Mouse (Mus musculus): ENCODE measurements at regions not wholly inside any gene's neighbourhood (a gene's known extent, or its start where the extent isn't known, plus 50 kb on each side); places are given as distances from the start of the nearest gene placed in this dataset.

- no peak for DNase-seq
These were observed 297.0 kb upstream of the Gm10295 start for GRCm38 (mm10) chr7:71648314-71648713.

GRCm38 (mm10) chr7:71646944-71647343 lies 295.7 kb upstream of the Gm10295 start:
- DNase-seq = no peak

GRCm38 (mm10) chr7:71623048-71623447 lies 271.8 kb upstream of the Gm10295 start:
- no peak for DNase-seq

- DNase-seq = peak; percentile 41 to 51
These were observed 251.9 kb upstream of the Gm10295 start for GRCm38 (mm10) chr7:71603159-71603558.

GRCm38 (mm10) chr7:71596780-71597179 lies 245.5 kb upstream of the Gm10295 start:
- no peak for DNase-seq

GRCm38 (mm10) chr7:71587626-71588025 lies 236.3 kb upstream of the Gm10295 start:
- peak in 1 of 2 experiments; percentile 22 for DNase-seq

- DNase-seq = peak in 1 of 2 experiments; percentile 43
These were observed 232.3 kb upstream of the Gm10295 start for GRCm38 (mm10) chr7:71583443-71584055.

- peak; percentile 50 to 72 for DNase-seq
These were observed 230.5 kb upstream of the Gm10295 start for GRCm38 (mm10) chr7:71581746-71582145.

GRCm38 (mm10) chr7:71560296-71560936 lies 209.1 kb upstream of the Gm10295 start:
- DNase-seq = no peak

GRCm38 (mm10) chr7:71556473-71556872 lies 205.2 kb upstream of the Gm10295 start:
- no peak for DNase-seq

- DNase-seq = no peak
These were observed 204.2 kb upstream of the Gm10295 start for GRCm38 (mm10) chr7:71555476-71555875.

- no peak for DNase-seq
These were observed 195.4 kb upstream of the Gm10295 start for GRCm38 (mm10) chr7:71546606-71547213.

GRCm38 (mm10) chr7:71541467-71541866 lies 190.2 kb upstream of the Gm10295 start:
- DNase-seq = no peak

GRCm38 (mm10) chr7:71533109-71533508 lies 181.8 kb upstream of the Gm10295 start:
- peak; percentile 31 to 50 for DNase-seq

- peak; percentile 25 to 53 for DNase-seq
These were observed 180.2 kb upstream of the Gm10295 start for GRCm38 (mm10) chr7:71531496-71531895.

GRCm38 (mm10) chr7:71530922-71531321 lies 179.6 kb upstream of the Gm10295 start:
- no peak for DNase-seq

GRCm38 (mm10) chr7:71526152-71526551 lies 174.9 kb upstream of the Gm10295 start:
- DNase-seq = no peak

GRCm38 (mm10) chr7:71524577-71525126 lies 173.4 kb upstream of the Gm10295 start:
- no peak for DNase-seq

GRCm38 (mm10) chr7:71524119-71524518 lies 172.8 kb upstream of the Gm10295 start:
- DNase-seq = no peak

GRCm38 (mm10) chr7:71507379-71507778 lies 156.1 kb upstream of the Gm10295 start:
- DNase-seq = no peak

- peak in 1 of 2 experiments; percentile 31 for DNase-seq
These were observed 149.4 kb upstream of the Gm10295 start for GRCm38 (mm10) chr7:71500719-71501118.

- DNase-seq = no peak
These were observed 146.8 kb upstream of the Gm10295 start for GRCm38 (mm10) chr7:71498123-71498522.

GRCm38 (mm10) chr7:71491128-71491527 lies 139.8 kb upstream of the Gm10295 start:
- DNase-seq = no peak

Data from lung, postnatal 4 days (tissue).